Mouse (Mus musculus) heart, postnatal 14 days (tissue): Measurements from ENCODE around the gene Stx8. TPM values are rescaled to one million over a fixed set of nuclear protein-coding genes. Genes with fewer than 3 reads are reported as not detected.

Experiments
- DNase-seq, 2 experiments: peaks; one replicate each; pipeline ENCODE4 v3.0.0; 2021 to 2022
- intact Hi-C: fragments of 180-260 bp; cut with DNase I; formaldehyde crosslinking; loops from one replicate; pipeline ENCODE4 v1.15.1; 2025
- long read RNA-seq, 2 experiments: library from polyadenylated mRNA; stranded (forward); transcript quantifications; one replicate each; pipeline ENCODE4 v2.0.0; 2021
- total RNA-seq, 2 experiments: library from RNA; stranded (reverse); gene quantifications; 2 replicates each; pipeline ENCODE4 v1.2.3; 2021

The Stx8 gene
- total RNA-seq: 10 to 100 TPM; 26.5 to 27.8 TPM
- long read RNA-seq, experiment 1, full-length matches to known transcripts: 20 of 24 reads
- long read RNA-seq, experiment 1, partial matches to known transcripts: 2 of 24 reads
- long read RNA-seq, experiment 1, other reads (novel, unspliced or antisense): 2 of 24 reads
- long read RNA-seq, experiment 2, full-length matches to known transcripts: 20 of 23 reads
- long read RNA-seq, experiment 2, partial matches to known transcripts: 1 of 23 reads
- long read RNA-seq, experiment 2, other reads (novel, unspliced or antisense): 2 of 23 reads

DNA sequence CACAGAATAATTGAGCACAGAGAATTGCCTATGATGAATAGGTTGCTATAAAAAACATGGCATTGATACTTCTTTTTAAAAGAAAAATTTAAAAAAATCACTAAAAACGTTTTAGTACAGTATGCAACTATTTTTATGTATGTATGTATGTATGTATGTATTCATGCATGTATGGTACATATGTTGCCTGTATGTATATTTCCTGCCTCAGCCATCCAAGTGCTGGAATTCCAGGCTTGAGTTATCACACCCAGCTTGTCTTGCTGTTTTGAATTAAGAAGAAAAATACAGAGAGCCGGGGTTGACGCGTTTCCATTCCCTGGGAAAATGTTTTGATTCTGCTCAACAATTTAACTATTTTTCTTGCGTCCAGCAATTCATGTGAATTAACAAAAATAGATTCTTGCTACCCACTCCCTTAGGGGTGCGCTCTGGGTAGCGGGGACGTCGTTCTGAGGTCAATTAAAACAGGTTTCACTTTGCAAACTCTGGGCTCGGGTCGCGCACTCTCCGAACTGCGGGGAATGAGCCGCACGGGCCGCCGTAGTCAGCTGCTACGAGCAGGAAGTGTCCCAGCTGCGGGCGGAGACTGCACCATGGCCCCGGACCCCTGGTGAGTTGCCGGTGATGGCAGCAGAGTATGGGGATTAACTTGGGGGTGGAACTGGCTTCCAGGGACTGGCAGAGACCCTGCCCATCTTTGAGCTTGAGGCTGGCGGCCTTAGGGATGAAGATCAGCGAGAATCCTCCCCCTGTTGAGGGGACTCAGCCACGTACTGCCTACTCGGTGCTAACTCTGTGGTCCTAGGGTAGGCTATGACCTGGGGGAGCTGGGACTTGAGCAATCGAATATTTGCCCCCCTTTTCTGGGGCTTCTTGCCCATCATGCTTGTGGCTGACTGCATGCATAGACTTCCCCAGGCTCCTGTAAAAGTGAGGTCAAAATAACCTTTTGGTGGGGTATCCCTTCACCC is at the start of gene Stx8:
Gene Stx8 (plus strand): TSS at position 289 of the 974 bp plus-strand sequence.
- intact Hi-C loops: loop anchor here (5.0 kb wide), 1 partner anchor 69 kb away; no protein-coding TSS in a partner anchor
- DNase-seq: peak; percentile 95 to 98

DNA sequence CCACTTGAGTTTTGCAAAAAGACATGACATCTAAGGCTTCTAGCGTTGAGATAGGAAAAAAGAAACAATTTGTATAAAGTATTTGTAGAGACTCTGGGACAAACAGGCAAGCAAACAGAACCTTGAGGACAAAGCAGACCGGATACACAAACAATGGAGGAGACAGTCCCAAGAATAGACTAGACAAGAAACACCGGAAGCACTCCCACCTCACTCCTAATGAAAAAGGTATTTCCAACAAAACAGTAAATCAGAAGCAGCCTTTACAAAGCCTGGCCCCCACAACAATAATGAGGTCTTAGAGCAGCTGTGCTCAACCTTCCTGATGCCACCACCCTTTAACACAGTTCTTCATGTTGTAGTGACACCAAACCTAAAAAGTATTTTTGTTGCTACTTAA is 48.9 kb upstream of the Stx8 start:
- intact Hi-C loops: no loop called here
- no peak for DNase-seq

DNA sequence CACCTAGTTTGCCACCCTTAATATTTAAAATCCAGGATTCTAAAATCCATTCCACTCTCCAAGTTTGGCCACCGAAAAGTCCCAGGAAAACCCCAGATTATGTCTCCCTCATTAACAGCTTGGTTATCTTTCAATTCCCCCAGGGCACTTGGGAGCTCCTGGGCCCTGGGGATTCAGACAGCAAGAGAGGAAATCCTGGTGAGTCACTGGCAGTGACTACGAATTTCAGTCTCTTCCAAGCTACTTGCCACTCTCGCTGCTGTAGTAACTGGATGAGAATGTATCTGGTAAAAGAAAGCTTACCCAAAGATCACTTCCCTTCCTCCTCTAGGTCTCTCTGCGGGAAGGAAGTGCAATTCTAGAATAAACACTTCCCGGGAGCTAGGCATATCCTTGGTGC is 46.4 kb upstream of the Stx8 start:
- no peak for DNase-seq
- intact Hi-C loops: no loop called here

DNA sequence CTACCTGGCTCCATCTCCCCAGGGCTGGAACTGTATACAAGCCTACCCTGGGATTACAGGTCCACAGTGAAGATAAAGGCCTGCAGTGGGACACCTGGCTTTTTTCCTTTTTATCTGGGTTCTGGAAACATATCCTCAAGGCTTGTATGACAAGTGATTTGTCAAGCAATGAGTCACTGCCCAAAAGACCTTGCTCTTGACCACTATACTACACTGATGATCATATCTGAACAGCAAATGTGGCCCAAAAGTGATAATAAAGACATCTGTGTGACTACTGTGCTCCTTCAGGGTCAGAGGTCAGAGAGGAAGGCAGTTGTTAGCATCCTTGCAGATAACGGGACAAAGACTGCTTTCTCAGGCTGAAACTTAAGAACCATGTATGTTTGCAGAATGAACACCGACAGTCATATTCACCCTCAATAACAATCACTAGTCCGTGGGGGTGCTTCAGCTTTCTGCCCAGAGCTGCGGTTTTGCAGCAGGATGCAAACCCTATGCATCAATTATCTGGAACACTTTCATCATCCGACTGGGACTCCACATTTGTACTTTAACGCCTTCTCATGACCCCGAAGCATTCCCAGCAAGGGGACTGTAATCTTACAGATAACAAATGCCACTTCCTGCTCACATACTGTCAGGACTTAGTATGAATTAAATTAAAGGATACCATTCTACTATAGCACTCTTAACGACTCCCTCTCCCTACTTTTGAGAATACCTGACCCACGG is 45.6 kb upstream of the Stx8 start:
- DNase-seq: no peak
- intact Hi-C loops: no loop called here

DNA sequence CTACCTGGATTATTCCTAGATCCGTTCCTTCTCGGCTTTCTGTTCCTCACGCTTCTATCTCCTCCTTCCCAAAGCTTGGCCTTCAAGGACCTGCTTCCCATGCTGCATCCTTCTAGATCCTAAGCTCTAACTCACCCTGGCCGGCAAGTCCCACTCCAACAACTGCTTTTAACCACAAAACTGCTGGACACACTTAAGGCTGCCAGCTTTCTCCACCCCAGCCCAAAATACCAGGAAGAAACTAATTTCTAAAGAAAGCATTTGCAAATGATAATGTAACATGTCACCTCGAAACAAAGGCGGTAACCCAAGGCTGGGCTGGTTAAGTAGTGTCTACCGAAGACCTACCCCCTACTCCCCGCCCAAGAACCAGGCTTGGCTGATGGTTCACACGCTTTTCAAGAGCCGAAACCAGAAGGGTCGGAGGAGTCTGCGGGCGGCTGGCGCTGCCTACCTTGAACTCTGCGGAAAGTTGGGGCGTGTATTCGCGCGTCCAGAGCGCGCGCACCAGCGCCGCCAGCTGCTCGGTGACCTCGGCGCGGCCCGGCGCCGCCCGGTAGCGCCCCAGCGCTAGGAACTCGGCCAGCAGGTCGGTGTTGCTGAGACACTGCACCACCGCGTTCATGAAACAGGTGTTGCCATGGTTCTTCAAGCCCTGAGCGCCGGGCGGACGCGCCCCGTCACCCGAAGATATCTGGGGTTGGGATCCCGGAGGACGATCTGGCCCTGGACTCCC is 44.7 kb upstream of the Stx8 start:
- intact Hi-C loops: no loop called here
- peak; percentile 66 to 70 for DNase-seq

DNA sequence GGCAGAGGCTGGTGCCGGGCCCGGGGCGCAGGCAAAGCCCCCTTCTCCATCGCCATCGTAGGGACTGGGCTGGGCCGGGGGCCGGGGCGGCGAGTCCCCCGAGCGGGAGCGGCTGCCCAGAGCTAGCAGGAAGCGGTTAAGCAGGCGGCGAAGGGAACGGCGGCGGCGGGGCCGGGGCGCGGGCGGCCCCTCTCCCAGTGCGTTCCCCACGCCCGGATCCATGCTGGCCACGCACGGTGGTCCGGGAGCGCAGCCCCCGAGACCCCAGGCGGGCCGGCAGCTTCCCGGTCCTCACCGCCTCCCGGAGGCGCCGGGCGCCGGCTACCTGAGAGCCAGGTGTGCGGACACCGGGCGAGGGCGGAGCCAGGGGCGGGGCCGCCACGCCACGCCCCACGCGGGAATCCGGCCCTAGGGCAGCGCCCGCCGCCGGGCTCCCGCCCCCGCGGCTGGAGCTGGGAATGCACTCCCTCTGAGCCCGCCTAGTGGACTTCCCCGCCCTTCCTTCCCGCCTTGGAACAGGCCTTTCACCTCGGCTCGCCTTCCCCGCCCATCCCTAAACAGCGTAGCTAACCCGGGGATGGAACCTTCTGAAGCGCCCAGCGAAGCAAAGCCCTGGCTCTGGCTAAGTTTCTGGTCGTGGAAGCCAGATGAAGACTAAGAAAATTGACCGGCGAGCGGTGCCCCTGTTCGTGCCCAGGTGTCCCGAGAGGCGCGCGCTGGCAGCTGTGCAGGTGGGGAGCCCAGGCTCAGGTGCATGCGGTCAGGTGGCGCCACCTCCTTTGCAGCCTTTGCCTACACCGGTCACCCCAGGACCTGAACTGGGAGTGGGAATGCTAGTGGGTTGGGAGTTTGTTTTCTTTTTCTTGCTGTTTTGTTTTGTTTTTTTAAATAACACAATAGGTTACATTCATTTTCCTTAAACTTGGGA is 43.9 kb upstream of the Stx8 start, which contains the start of gene Usp43:
Gene Usp43 (minus strand): TSS at position 327 of the 928 bp plus-strand sequence.
- intact Hi-C loops: loop anchor here (2.0 kb wide), 1 partner anchor 25 kb away; no protein-coding TSS in a partner anchor
- DNase-seq: peak; percentile 72 to 79

DNA sequence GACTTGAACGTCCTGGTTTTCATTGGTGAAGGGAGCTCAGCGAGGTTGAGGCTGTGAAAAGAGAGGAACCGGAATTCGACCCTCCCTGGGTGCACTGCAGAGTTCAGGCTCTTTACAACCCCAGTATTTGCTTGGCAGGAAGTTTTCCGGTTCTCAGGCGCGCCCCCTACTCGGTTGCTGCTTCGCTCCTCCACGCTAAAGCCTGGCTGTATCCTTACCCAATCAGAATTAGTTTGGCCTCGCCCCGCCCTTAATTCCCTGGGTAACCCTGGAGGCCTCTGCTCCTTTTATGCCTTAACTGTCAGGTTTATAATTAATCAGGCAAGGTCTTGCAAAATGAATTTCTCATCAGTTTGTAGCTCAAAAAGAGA is 43.3 kb upstream of the Stx8 start:
- intact Hi-C loops: loop anchor here (2.0 kb wide), 1 partner anchor 26 kb away; no protein-coding TSS in a partner anchor

DNA sequence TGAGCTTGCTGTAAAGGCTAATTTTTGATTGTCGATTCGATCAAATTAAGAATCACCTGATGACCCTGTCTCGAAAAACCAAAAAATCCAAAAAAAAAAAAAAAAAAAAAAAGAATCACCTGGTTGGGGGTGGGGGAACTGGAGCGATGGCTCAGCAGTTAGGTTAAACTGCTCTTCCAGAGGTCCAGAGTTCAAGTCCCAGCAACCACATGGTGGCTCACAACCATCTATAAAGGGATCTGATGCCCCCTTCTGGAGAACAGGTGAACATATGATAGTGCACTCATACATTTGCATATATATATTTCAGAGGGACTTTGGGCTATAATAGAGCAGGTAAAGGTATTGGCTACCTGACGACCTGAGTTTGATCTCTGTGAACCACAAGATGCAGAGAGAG is 42.3 kb upstream of the Stx8 start:
- intact Hi-C loops: loop anchor here (2.0 kb wide), 1 partner anchor 27 kb away; no protein-coding TSS in a partner anchor
- no peak for DNase-seq

More for the DNA sequence above, 43.3 kb upstream of the Stx8 start:
- peak; percentile 73 to 74 for DNase-seq

DNA sequence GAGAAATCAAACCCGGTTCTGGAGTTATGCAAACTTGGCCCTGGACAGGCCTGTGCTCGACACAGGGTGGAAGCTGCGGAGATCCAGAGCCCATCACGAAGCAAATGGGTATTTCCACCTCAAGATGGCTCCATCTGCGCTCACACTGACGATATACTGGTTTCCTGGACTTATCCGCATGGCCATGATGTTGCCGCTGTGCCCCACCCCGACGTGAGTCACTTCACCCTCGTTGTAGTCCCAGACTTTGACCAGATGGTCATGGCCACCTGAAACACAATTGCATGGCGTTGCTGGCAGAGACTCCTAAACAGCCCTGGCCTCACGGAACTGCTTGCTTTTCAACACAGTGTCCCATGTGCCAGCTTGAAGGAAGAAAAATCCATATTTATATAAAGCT is 41.0 kb upstream of the Stx8 start:
- intact Hi-C loops: no loop called here
- DNase-seq: no peak

DNA sequence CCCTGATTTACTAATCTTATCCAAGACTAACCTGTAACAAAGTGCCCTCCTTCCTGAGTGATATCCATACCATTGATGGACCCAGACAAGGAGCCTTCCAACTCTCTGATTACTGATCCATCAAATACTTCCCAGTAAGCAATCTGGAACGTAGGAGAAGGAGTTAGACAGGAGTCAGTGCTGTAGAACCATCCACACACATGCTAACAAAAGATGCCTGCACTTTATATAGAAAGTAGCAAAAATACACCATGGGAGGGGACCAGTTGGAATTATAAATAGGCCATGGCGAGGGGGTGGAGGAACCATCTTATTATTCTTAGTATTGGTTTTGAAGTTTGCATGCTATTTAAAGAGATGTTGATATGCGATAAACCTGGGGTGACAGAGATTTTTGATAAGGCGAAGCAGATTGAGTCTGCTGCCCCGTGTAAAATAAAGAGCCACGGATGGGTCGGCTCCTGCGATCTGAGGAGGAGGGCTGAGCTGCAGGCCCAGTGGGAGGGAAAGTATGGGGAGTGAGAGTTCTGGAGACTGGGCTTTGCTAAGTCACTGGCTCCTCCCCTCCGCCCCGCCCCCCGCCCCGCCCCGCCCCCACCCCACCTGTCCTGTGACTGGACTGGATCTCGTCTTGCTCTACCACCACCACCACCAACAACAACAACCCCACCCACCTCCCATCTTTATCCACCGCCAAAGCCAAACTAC is 39.5 kb upstream of the Stx8 start:
- intact Hi-C loops: loop anchor here (2.0 kb wide), 1 partner anchor 108 kb away; no protein-coding TSS in a partner anchor
- DNase-seq: no peak

- intact Hi-C loops: no loop called here
Observed at GRCm38 (mm10) chr11:67932156-67932555, 33.8 kb upstream of the Stx8 start.

DNA sequence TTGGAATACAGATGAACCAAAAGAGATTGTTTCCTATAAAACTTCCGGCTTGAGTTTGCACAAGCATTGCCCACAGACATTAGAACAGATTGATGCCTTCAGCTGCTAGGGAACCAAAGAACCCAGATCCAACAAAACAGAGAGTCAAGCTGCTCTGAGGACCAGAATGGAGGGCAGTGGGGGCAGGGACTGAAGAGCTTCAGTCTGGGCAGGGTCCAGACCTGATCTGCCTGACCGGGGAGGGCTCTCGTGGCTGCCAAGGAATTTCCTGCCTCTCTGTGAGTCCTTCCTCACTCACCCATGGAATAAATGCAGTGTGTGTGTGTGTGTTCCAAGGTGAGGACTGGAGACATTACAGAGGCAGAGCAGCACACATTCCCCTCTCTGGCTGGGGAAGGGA is 17.8 kb upstream of the Stx8 start:
- DNase-seq: no peak
- intact Hi-C loops: no loop called here

More at GRCm38 (mm10) chr11:67932156-67932555, 33.8 kb upstream of the Stx8 start:
- DNase-seq: no peak

- no peak for DNase-seq
- intact Hi-C loops: no loop called here
Observed at GRCm38 (mm10) chr11:67949475-67949874, 16.5 kb upstream of the Stx8 start.

- no peak for DNase-seq
- intact Hi-C loops: no loop called here
Observed at GRCm38 (mm10) chr11:67953604-67954003, 12.4 kb upstream of the Stx8 start.

DNA sequence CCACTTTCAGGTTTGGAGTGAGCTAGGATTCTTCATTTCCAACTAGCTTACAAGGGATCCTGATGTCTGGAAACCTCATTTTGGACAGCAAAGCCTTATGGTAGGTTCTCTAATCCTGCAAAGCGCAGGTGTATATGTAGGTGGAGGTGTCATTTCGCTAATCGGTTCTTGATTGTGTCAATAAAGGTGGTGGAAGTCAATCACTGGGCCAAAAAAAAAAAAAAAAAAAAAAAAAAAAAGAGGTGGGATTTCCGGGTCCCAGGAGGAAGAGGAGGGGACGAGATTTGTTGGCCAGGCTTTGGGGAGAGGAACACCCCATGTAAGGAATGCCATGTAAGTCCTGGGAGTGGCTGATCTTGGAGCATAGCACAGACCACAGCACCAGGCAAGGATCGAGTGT is 11.6 kb upstream of the Stx8 start:
- no peak for DNase-seq
- intact Hi-C loops: no loop called here

GRCm38 (mm10) chr11:67964110-67964509 is 1.9 kb upstream of the Stx8 start:
- DNase-seq: no peak
- intact Hi-C loops: no loop called here

- peak; percentile 79 to 87 for DNase-seq
- intact Hi-C loops: loop anchor here (5.0 kb wide), 1 partner anchor 68 kb away; no protein-coding TSS in a partner anchor
Observed at GRCm38 (mm10) chr11:67965242-67965883, 630 bp upstream of the Stx8 start, which contains the start of gene Cfap52. Gene Cfap52, minus strand, starts transcription at chr11:67965651.
